Mouse (Mus musculus) intestine, postnatal 0 days (tissue): ENCODE measurements around the gene Dus3l. TPM values are rescaled to one million over a fixed set of nuclear protein-coding genes. Genes with fewer than 3 reads are reported as not detected.
A peak's percentile ranks its signal among the peaks of the same experiment; 100 is the strongest.

Source experiments
- ATAC-seq: fragments of 200-750 bp; cut with Nextera tagmentation; 2 replicates; pipeline ENCODE4 v1.8.0; 2017; ENCODE audit warnings: mild to moderate bottlenecking, moderate TSS enrichment, moderate library complexity
- H3K27ac ChIP-seq: fragments of 300-500 bp; sonication (generic); 2 replicates; pipeline ENCODE4 v1.5.1; 2014; ENCODE audit warnings: mild to moderate bottlenecking, low read depth, low read length, moderate library complexity
- H3K27me3 ChIP-seq: fragments of 300-500 bp; sonication (generic); replicated peaks from 2 replicates; pipeline ENCODE4 v1.6.1; 2014; ENCODE audit warnings: low read length, mixed read lengths; ENCODE audit not compliant: control insufficient read depth, insufficient read depth
- H3K36me3 ChIP-seq: fragments of 300-500 bp; sonication (generic); 2 replicates; pipeline ENCODE4 v1.6.1; 2014; ENCODE audit warnings: mild to moderate bottlenecking, moderate library complexity; ENCODE audit not compliant: control insufficient read depth, insufficient read depth
- H3K4me1 ChIP-seq: fragments of 300-500 bp; sonication (generic); replicated peaks from 2 replicates; pipeline ENCODE4 v1.6.1; 2014; ENCODE audit warnings: antibody characterized with exemption, low read length, mixed read lengths; ENCODE audit not compliant: control insufficient read depth, insufficient read depth
- H3K4me2 ChIP-seq: fragments of 300-500 bp; sonication (generic); replicated peaks from 2 replicates; pipeline ENCODE4 v1.6.1; 2014; ENCODE audit warnings: low read depth, mild to moderate bottlenecking, moderate library complexity
- H3K4me3 ChIP-seq: fragments of 300-500 bp; sonication (generic); 2 replicates; pipeline ENCODE4 v1.5.1; 2014; ENCODE audit warnings: low read depth, low read length
- H3K9ac ChIP-seq: fragments of 300-500 bp; sonication (generic); 2 replicates; pipeline ENCODE4 v1.6.1; 2014; ENCODE audit warnings: mild to moderate bottlenecking, low read depth, low read length
- H3K9me3 ChIP-seq: fragments of 300-500 bp; sonication (generic); 2 replicates; pipeline ENCODE4 v1.6.1; 2016; ENCODE audit warnings: mixed run types; ENCODE audit not compliant: control insufficient read depth
- CTCF ChIP-seq: sonication (generic); IDR thresholded peaks from 2 replicates; pipeline ENCODE4 v1.5.1; 2016; ENCODE audit warnings: low read depth, mild to moderate bottlenecking, control low read depth, antibody characterized with exemption, moderate library complexity
- WGBS: fragments of 180-500 bp; shearing (Covaris S2); extraction: QIAGEN DNeasy Blood & Tissue Kit; methylation state at CpG from one replicate; pipeline ENCODE4 v1.1.7; 2014; 5-methylcytosine and 5-hydroxymethylcytosine counted together
- polyA plus RNA-seq: library from polyadenylated mRNA; unstranded; fragments of >200 nt; fragmentation: Nextera tagmentation; extraction: Ambion mirVana; gene quantifications from 2 replicates; pipeline ENCODE4 v1.2.1, GENCODE M21; 2015

Gene Dus3l
- polyA plus RNA-seq, 1 experiment from 2014 or later = 16.1 TPM

- Histone ChIP-seq H3K4me3 (no peak overlapping the region), H3K4me2 (no peak overlapping the region), H3K27ac (no peak overlapping the region), H3K9me3 (no peaks in the 10 kb centered on the region), H3K4me1 (no peaks in the 10 kb centered on the region), H3K27me3 (no peaks in the 10 kb centered on the region), H3K36me3 (no peaks in the 10 kb centered on the region), H3K9ac (no peak overlapping the region)
- WGBS = 64% methylated on average over 3 of the region's 3 CpGs
- no peak for TF ChIP-seq CTCF
- no peak for ATAC-seq
Observed at GRCm38 (mm10) chr17:56778779-56779362, 14.3 kb downstream of the Dus3l start.

- H3K27me3 ChIP-seq = no peaks in the 10 kb centered on the region
- no peak overlapping the region for H3K9ac ChIP-seq
- no peaks in the 10 kb centered on the region for H3K36me3 ChIP-seq
- no peak overlapping the region for H3K4me2 ChIP-seq
- no peak overlapping the region for H3K27ac ChIP-seq
- 55% methylated on average over 13 of the region's 13 CpGs for WGBS
- ATAC-seq = peak; percentile 57
- no peak overlapping the region for H3K4me3 ChIP-seq
- H3K4me1 ChIP-seq = no peaks in the 10 kb centered on the region
- H3K9me3 ChIP-seq = no peaks in the 10 kb centered on the region
- TF ChIP-seq CTCF = no peak
Observed at GRCm38 (mm10) chr17:56780291-56780978, 15.9 kb downstream of the Dus3l start.

- Histone ChIP-seq H3K4me2 (no peak overlapping the region), H3K4me1 (no peaks in the 10 kb centered on the region), H3K9ac (no peak overlapping the region), H3K27ac (no peak overlapping the region), H3K4me3 (no peak overlapping the region), H3K9me3 (no peaks in the 10 kb centered on the region), H3K27me3 (no peaks in the 10 kb centered on the region), H3K36me3 (no peaks in the 10 kb centered on the region)
- 62% methylated on average over 3 of the region's 3 CpGs for WGBS
- no peak for TF ChIP-seq CTCF
- ATAC-seq = no peak
Observed at GRCm38 (mm10) chr17:56788886-56789285, 24.3 kb downstream of the Dus3l start.

GRCm38 (mm10) chr17:56789286-56789685 lies 24.7 kb downstream of the Dus3l start:
- Histone ChIP-seq H3K9me3 (no peaks in the 10 kb centered on the region), H3K36me3 (no peaks in the 10 kb centered on the region), H3K4me1 (no peaks in the 10 kb centered on the region), H3K27ac (no peak overlapping the region), H3K4me2 (no peak overlapping the region), H3K9ac (no peak overlapping the region), H3K27me3 (no peaks in the 10 kb centered on the region), H3K4me3 (no peak overlapping the region)
- 84% methylated on average over 6 of the region's 6 CpGs for whole genome bisulfite sequencing
- no peak for ATAC-seq
- no peak for TF ChIP-seq CTCF

GRCm38 (mm10) chr17:56792588-56792987 lies 28.0 kb downstream of the Dus3l start:
- Histone ChIP-seq H3K9ac (no peak overlapping the region), H3K4me1 (no peaks in the 10 kb centered on the region), H3K27ac (no peak overlapping the region), H3K9me3 (no peaks in the 10 kb centered on the region), H3K4me3 (no peak overlapping the region), H3K4me2 (no peak overlapping the region), H3K27me3 (no peaks in the 10 kb centered on the region), H3K36me3 (no peaks in the 10 kb centered on the region)
- no peak for TF ChIP-seq CTCF
- ATAC-seq = no peak
- WGBS = 84% methylated on average over 3 of the region's 3 CpGs

- H3K4me3 ChIP-seq = no peak overlapping the region
Observed at GRCm38 (mm10) chr17:56793614-56794319, 29.2 kb downstream of the Dus3l start.

More at GRCm38 (mm10) chr17:56793614-56794319, 29.2 kb downstream of the Dus3l start:
- no peak for ATAC-seq
- H3K9me3 ChIP-seq = no peaks in the 10 kb centered on the region
- H3K36me3 ChIP-seq = no peaks in the 10 kb centered on the region
- H3K4me1 ChIP-seq = no peaks in the 10 kb centered on the region
- 70% methylated on average over 6 of the region's 6 CpGs for WGBS
- no peak overlapping the region for H3K27ac ChIP-seq
- H3K9ac ChIP-seq = no peak overlapping the region
- H3K4me2 ChIP-seq = no peak overlapping the region
- no peaks in the 10 kb centered on the region for H3K27me3 ChIP-seq
- no peak for TF ChIP-seq CTCF
